Mouse (Mus musculus) heart, postnatal 0 days (tissue): ENCODE measurements at regions not wholly inside any gene's neighbourhood (a gene's known extent, or its start where the extent isn't known, plus 50 kb on each side); places are given as distances from the start of the nearest gene placed in this dataset.

Source experiments
- ATAC-seq: fragments of 200-750 bp; cut with Nextera tagmentation; 2 replicates; pipeline ENCODE4 v1.8.0; 2017; ENCODE audit warnings: low read depth, moderate number of reproducible peaks, moderate library complexity; ENCODE audit not compliant: insufficient read depth
- DNase-seq: peaks from one replicate; pipeline ENCODE4 v3.0.0-alpha.2; 2016; ENCODE audit warnings: low spot score
- H3K27ac ChIP-seq: fragments of 300-500 bp; sonication (generic); 2 replicates; pipeline ENCODE4 v1.5.1; 2014; ENCODE audit warnings: low read depth, mild to moderate bottlenecking
- H3K27me3 ChIP-seq: fragments of 300-500 bp; sonication (generic); 2 replicates; pipeline ENCODE4 v1.6.1; 2014; ENCODE audit warnings: low read length, mixed read lengths; ENCODE audit not compliant: control insufficient read depth, insufficient read depth
- H3K36me3 ChIP-seq: fragments of 300-500 bp; sonication (generic); replicated peaks from 2 replicates; pipeline ENCODE4 v1.6.1; 2014; ENCODE audit warnings: low read length, mixed read lengths; ENCODE audit not compliant: control insufficient read depth, insufficient read depth
- H3K4me1 ChIP-seq: fragments of 300-500 bp; sonication (generic); 2 replicates; pipeline ENCODE4 v1.6.1; 2014; ENCODE audit warnings: antibody characterized with exemption; ENCODE audit not compliant: control insufficient read depth, insufficient read depth
- H3K4me2 ChIP-seq: fragments of 300-500 bp; sonication (generic); 2 replicates; pipeline ENCODE4 v1.6.1; 2014; ENCODE audit warnings: low read depth, mild to moderate bottlenecking, low read length, moderate library complexity
- H3K4me3 ChIP-seq: fragments of 300-500 bp; sonication (generic); 2 replicates; pipeline ENCODE4 v1.5.1; 2014; ENCODE audit warnings: low read depth, low read length
- H3K9ac ChIP-seq: fragments of 300-500 bp; sonication (generic); replicated peaks from 2 replicates; pipeline ENCODE4 v1.6.1; 2014; ENCODE audit warnings: low read depth, low read length, mixed read lengths
- H3K9me3 ChIP-seq: fragments of 300-500 bp; sonication (generic); replicated peaks from 2 replicates; pipeline ENCODE4 v1.6.1; 2016; ENCODE audit warnings: low read length; ENCODE audit not compliant: control insufficient read depth
- CTCF ChIP-seq: IDR thresholded peaks from 2 replicates; pipeline ENCODE4 v1.5.1; 2016; ENCODE audit warnings: antibody characterized with exemption, control low read depth, low read depth
- EP300 ChIP-seq: IDR thresholded peaks from 2 replicates; pipeline ENCODE4 v1.6.1; 2016; ENCODE audit warnings: antibody characterized with exemption, low read depth
- WGBS: fragments of 180-500 bp; shearing (Covaris S2); extraction: QIAGEN DNeasy Blood & Tissue Kit; methylation state at CpG from one replicate; pipeline ENCODE4 v1.1.7; 2014; 5-methylcytosine and 5-hydroxymethylcytosine counted together

DNA sequence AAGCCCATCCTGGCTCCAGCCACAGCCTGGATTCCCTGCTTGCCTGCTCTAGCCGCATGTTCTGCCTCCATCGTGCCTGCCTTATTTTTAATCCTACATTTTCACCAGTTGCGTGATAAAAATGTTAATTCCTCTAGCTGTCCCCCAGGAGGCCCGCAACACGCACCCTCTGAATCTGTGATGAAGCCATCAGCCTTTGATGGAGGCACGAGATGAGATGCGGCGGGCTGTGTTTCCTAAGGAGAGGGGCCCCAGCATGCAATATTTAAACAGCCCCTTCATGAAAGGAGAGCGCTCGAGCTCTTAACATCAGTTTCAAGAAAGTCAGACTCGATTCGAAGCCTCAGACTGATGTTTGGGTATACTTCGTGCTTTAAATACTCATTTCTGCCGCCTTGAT is 76.3 kb downstream of the Nptx2 start:
- no peak overlapping the region for H3K9ac ChIP-seq
- H3K36me3 ChIP-seq: no peaks in the 10 kb centered on the region
- no peak overlapping the region for H3K4me2 ChIP-seq
- TF ChIP-seq EP300: no peak
- TF ChIP-seq CTCF: no peak
- ATAC-seq (no peak), DNase-seq (no peak)
- no peaks in the 10 kb centered on the region for H3K4me1 ChIP-seq
- H3K4me3 ChIP-seq: no peak overlapping the region
- H3K9me3 ChIP-seq: no peaks in the 10 kb centered on the region; the same call in 1 of the 2 replicates
- no peak overlapping the region for H3K27ac ChIP-seq
- H3K27me3 ChIP-seq: no peaks in the 10 kb centered on the region
- WGBS: 90% methylated on average over 14 of the region's 14 CpGs

DNA sequence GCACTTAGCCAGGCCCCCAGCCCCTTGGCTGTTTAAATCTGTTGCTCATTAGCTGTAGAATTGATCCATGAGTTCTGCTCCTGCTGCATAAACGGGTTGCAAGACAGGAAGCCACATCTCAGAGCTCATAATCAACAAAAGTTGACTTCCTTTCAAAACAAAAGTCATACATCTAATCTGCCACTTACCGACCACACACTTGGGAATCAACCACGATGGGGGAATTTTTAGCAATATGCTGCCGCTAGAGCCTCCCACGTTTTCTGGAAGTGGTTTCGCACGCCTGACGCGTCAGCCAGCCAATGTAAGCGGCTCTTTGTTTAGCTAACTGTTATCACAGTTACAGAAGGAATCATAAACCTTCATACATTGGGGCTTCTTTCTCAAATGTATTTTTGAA is 77.7 kb downstream of the Nptx2 start:
- H3K4me3 ChIP-seq: no peak overlapping the region
- TF ChIP-seq CTCF (no peak), EP300 (no peak)
- H3K9ac ChIP-seq: no peak overlapping the region
- no peaks in the 10 kb centered on the region for H3K4me1 ChIP-seq
- no peaks in the 10 kb centered on the region for H3K27me3 ChIP-seq
- H3K4me2 ChIP-seq: no peak overlapping the region
- ATAC-seq: no peak
- H3K36me3 ChIP-seq: no peaks in the 10 kb centered on the region
- H3K27ac ChIP-seq: no peak overlapping the region
- 52% methylated on average over 10 of the region's 10 CpGs for WGBS
- no peak for DNase-seq
- no peaks in the 10 kb centered on the region; the same call in 1 of the 2 replicates for H3K9me3 ChIP-seq

DNA sequence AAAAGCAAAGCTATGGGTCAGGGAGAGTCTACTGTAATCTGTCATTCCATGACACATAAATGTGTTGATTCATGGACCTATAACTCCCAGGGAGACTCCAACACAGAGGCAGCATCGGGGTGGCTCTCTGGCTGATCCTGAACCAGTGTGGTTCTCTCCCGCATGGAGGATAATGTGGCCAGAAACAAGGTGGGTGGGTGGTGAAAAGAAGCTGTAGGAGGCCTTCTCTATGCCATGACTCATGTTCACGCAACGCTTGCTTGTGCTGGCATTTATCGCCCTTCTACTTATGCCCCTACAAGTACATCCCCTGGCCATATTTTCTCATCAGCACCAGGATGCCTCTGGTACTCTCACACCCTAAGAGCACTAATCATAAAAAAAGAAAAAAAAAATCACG is 86.6 kb downstream of the Nptx2 start:
- Histone ChIP-seq H3K36me3 (no peaks in the 10 kb centered on the region), H3K4me2 (no peak overlapping the region), H3K27me3 (no peaks in the 10 kb centered on the region), H3K27ac (no peak overlapping the region), H3K4me3 (no peak overlapping the region), H3K9ac (no peak overlapping the region), H3K4me1 (no peaks in the 10 kb centered on the region), H3K9me3 (no peaks in the 10 kb centered on the region)
- TF ChIP-seq CTCF: no peak
- no peak for TF ChIP-seq EP300
- ATAC-seq (no peak), DNase-seq (no peak)
- WGBS: 81% methylated on average over 6 of the region's 6 CpGs

DNA sequence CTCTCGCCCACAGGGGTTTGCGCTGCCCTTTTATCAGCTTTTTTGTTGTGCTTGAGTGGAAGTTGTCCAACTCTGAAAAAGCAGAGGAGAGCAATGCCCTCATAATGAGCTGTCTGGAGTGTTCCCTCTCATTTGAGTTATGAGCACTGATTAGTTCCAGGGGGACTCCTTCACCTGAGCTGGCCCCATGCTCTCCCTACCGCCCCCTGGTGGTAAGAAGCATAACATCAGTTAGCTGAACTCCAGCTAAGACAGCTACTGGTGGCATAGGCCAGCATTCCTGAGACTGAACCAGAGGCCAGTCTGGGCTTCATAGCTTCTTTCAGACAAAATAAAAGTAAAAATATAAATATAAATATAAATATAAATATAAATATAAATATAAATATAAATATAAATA is 92.9 kb downstream of the Nptx2 start:
- 65% methylated on average over 3 of the region's 3 CpGs for WGBS

DNA sequence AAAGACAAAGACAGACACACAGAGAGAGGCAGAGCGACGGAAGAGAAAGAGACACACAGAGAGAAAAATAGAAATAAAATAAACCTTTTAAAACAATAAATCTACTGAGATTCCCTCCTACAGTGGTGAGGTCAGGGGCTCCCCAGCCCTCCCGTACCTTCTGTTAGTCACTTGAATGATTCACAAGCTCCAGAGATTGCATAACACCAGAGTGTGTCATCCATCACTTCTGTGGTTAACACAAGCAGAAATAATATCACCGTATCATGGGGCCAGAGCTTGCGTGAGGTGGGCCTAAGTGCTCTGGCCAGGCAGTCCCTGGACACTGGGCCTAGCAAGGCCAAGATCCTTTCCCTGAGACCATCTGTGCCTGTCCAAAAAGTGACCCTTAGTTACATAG is 93.9 kb downstream of the Nptx2 start:
- 82% methylated on average over 5 of the region's 5 CpGs for WGBS
- H3K4me1 ChIP-seq: no peaks in the 10 kb centered on the region
- H3K27ac ChIP-seq: no peak overlapping the region
- no peaks in the 10 kb centered on the region for H3K36me3 ChIP-seq
- H3K4me2 ChIP-seq: no peak overlapping the region
- no peaks in the 10 kb centered on the region for H3K27me3 ChIP-seq
- no peaks in the 10 kb centered on the region for H3K9me3 ChIP-seq
- DNase-seq: no peak
- ATAC-seq: no peak
- no peak overlapping the region for H3K4me3 ChIP-seq
- no peak for TF ChIP-seq CTCF
- no peak for TF ChIP-seq EP300
- H3K9ac ChIP-seq: no peak overlapping the region

More for the DNA sequence above, 92.9 kb downstream of the Nptx2 start:
- TF ChIP-seq CTCF (peak; percentile 43), EP300 (no peak)
- Histone ChIP-seq H3K4me2 (no peak overlapping the region), H3K9ac (no peak overlapping the region), H3K36me3 (no peaks in the 10 kb centered on the region), H3K27me3 (no peaks in the 10 kb centered on the region), H3K4me1 (no peaks in the 10 kb centered on the region), H3K4me3 (no peak overlapping the region), H3K9me3 (no peaks in the 10 kb centered on the region), H3K27ac (no peak overlapping the region)
- DNase-seq (no peak), ATAC-seq (no peak)

DNA sequence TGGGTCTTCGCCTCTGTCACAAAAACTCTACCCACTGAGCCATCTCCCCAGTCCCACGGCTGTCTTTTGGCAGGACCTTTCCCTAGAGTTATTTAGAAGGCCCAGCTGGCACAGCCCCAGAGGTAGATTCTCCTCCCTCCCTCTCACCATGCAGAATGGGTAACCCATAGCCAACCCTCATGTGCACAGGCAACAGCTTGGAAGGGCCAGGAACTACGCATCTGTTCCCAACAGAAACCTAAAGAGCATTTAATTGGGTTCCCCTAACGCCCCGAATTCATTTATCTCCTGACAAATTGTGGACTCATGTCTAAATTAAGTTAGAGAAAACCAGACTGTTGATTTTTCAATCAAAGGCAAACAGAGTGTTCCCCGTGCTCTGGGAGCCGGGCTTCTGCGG is 97.1 kb downstream of the Nptx2 start:
- TF ChIP-seq EP300: no peak
- no peak for TF ChIP-seq CTCF
- Histone ChIP-seq H3K9ac (no peak overlapping the region), H3K27ac (no peak overlapping the region), H3K9me3 (no peaks in the 10 kb centered on the region), H3K36me3 (no peaks in the 10 kb centered on the region), H3K4me2 (no peak overlapping the region), H3K4me3 (no peak overlapping the region), H3K27me3 (no peaks in the 10 kb centered on the region), H3K4me1 (no peaks in the 10 kb centered on the region)
- no peak for DNase-seq
- WGBS: 74% methylated on average over 8 of the region's 8 CpGs
- ATAC-seq: no peak
